Mouse (Mus musculus): ENCODE data around the gene Hist1h4d. TPM values are rescaled to one million over a fixed set of nuclear protein-coding genes. Genes with fewer than 3 reads are reported as not detected.
"Not testable (repeated sequence)": the region's sequence is repeated elsewhere in the genome, so short reads cannot be mapped to it uniquely, and the experiment has no call there.

The Hist1h4d gene
- 100 to 1,000 TPM; 134 to 145 TPM for total RNA-seq (2021)

DNA sequence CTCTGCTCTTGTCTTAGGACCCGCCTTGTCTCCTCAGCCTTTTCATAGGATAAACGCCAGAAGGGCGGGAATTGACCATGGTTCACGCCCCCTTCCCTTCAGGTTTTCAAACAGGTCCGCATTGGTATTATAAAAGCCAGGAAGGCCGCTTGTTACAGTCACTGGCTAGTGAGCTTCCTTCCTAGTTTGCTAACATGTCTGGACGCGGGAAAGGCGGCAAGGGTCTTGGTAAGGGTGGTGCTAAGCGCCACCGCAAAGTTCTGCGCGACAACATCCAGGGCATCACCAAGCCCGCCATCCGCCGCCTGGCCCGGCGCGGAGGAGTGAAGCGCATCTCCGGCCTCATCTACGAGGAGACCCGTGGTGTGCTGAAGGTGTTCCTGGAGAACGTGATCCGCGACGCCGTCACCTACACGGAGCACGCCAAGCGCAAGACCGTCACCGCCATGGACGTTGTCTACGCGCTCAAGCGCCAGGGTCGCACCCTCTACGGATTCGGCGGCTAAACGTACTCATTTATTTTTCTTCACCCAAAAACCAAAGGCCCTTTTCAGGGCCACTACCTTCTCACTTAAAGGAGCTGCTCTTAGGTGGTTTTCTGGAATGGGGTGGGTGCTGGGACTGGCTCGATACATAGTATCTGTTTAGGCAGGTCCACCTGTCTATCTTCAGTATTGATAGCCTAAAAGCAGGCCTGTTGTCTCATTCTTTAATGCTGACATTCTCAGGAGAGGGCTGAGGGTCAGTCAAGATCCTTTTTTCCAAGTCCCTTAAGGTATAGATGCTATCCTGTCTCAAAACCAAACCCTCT lies at the start of gene Hist1h4d:
Hist1h4d (plus strand) TSS at position 191 of the 811 bp plus-strand sequence.
- peak; percentile 93 to 99 for DNase-seq (ENCODE audit: extremely low spot score in 1 of 2, low spot score in 2 of 2)
- intact Hi-C loops (cut with DNase I), result loop anchor here (5.0 kb wide), 2 partner anchors 101 to 156 kb away; partner anchors contain the start of genes Hist1h1c, Hist1h2ac and Hist1h2bc

DNA sequence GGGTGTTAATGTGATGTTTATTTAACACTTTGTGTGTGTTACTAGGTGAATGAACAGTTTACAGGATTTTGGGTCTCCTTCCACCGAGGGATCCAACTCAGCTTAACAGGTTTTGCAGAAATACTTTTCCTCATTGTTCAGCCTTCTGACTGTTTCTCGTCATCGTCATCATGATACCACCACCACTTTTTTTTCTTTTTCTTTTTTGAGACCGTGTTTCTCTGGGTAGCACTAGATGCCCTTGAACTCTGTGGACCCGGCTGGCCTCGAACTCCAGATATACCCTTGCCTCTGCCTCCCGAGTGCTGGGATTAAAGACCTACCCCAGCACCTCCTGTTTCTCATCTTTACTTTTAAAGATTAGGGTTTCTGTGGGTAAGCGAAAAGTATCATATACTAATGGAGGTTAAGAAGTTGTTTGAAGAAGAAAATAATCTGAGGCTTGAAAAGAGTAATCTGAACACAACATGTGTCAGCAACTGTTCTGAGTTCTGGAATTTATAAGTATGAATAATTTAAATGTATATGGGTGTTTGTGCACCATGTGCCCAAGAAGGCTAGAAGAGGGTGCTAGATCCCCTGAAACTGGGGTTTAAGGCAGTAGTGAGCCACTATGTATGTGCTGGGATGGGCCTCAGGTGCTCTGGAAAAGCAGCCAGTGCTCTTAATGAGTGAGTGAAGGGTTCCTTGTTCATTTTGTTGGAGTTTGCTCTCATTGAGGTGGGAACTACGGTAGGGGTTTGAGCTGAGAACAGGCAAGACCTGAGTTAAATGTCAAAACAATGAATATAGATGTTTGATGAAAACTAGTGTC lies 48.9 kb upstream of the Hist1h4d start:
- intact Hi-C loops (cut with DNase I), result no loop called here
- DNase-seq (ENCODE audit: extremely low spot score in 1 of 2, low spot score in 2 of 2), result no peak

DNA sequence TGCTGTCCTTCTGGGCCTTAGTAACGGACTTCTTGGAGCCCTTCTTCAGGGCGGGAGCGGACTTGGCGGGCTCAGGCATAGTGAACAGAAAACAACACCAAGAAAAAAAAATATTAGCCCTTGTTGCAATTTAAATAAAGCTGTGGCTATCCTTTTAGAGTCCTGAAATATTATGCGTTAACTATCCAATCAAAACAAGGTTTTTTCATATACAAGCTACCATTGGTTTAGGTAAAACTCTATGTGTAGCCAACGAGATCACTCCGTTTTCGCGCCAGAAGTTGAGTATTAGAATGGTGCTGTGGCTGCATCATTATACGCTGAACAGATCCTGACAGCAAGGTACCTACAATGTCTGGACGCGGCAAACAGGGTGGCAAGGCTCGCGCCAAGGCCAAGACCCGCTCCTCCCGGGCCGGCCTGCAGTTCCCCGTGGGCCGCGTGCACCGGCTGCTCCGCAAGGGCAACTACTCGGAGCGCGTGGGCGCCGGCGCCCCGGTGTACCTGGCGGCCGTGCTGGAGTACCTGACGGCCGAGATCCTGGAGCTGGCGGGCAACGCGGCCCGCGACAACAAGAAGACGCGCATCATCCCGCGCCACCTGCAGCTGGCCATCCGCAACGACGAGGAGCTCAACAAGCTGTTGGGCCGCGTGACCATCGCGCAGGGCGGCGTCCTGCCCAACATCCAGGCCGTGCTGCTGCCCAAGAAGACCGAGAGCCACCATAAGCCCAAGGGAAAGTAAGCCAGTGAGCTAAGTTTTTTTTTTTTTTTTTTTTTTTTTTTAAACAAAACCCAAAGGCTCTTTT lies 47.6 kb upstream of the Hist1h4d start, which contains the start of gene Hist1h2af:
Hist1h2af (plus strand) TSS at position 347 of the 808 bp plus-strand sequence.
- intact Hi-C loops (cut with DNase I), result not testable (repeated sequence)

DNA sequence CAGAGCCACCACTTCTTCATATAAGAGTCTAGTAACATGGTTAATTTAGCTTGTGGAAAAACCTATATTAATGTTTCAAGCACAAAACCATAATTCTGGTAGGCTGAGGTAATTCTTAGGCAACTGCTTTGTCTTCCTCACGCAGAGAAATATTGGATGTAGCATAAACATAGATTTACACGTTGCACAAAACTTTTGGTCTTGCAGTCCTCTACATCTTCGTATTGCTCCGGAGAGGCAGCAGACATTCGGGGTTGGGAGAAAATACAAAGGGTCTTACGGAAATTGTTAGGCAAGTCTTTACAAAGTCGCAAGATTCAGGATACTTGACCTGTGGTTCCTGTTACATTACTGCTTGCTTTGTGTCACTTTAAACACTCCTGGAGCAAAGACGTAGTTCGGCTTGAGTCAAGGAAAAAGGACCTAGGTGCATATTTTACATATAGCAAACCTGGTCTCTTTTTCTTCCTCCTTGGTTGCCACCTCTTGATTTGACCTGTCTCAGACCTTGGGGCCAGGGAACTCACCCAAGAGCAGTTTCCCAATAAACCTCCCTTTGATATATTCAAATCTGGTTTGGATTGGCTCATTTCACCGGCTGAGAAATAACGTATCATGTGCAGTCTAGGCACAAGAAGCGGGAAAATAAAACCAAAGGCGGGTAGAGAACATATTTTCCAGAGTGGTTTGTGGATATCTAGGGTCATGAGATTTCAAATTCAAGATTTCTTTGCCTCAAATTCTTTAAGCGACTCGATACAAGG lies 46.8 kb upstream of the Hist1h4d start:
- intact Hi-C loops (cut with DNase I), result no loop called here
- DNase-seq (ENCODE audit: extremely low spot score in 1 of 2, low spot score in 2 of 2), result no peak

More for the DNA sequence above, 47.6 kb upstream of the Hist1h4d start, which contains the start of gene Hist1h2af:
- peak; percentile 69 to 82 for DNase-seq (ENCODE audit: extremely low spot score in 1 of 2, low spot score in 2 of 2)

DNA sequence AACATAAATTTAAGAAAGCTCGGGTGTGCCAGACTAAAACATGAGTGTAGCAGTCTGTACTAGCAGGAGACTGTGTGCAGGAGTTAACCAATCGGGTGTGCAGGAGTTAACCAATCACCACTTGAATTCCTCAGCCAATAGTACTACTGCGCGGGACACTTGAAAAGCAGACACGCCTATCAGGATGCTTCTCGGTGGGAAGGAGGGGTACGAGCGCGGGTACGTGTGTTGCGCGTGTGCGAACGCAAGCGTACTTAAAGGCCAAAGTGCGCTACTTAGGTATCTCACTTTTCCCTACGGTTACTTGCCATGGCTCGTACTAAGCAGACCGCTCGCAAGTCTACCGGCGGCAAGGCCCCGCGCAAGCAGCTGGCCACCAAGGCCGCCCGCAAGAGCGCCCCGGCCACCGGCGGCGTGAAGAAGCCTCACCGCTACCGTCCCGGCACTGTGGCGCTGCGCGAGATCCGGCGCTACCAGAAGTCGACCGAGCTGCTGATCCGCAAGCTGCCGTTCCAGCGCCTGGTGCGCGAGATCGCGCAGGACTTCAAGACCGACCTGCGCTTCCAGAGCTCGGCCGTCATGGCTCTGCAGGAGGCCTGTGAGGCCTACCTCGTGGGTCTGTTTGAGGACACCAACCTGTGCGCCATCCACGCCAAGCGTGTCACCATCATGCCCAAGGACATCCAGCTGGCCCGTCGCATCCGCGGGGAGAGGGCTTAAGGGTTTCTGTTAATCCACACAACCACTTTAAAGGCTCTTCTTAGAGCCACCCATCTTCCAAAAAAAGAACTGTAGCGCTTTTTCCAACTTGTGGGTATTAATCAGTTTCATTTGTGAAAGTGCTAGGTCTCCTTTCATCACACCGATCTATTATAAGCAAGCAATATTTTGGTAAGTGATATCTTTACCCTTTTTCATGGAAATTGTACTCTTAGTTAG lies 46.0 kb upstream of the Hist1h4d start, which contains the start of gene Hist1h3g:
Hist1h3g (plus strand) TSS at position 286 of the 939 bp plus-strand sequence.
- intact Hi-C loops (cut with DNase I), result not testable (repeated sequence)
- DNase-seq (ENCODE audit: extremely low spot score in 1 of 2, low spot score in 2 of 2), result peak; percentile 89 to 97

DNA sequence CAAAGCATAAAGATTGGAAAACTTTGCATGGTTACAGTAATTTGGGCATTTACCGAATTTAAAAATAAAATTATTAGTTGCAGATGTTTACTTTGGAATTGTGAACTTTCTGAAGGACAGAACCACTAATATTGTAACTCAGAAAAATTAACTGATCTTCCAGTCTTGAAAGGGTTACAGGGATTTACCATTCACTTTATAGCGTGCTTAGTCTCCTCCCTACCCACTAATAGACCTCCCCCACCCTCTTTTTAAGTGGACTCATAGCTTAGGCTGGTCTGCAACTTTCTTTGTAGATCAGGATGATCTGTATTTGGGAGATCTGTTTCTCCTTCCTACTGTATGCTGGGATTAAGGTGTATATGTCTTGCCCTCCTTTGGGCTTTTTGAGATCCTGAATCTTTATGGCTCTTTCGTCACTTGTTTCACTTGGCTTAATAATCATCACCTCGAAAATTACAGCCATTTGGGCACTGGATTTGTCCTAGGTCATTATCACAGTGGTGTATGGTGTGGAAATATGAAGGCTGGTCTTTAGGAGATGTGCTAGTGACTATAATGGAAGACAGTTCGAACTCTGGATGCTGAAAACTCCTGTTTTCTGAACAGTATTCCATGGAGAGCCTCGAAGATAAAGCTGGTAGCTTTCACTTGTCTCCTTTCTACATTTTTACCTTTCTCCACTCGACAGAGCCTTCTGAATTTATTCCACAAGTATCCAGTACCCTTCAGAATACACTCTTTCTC lies 45.1 kb upstream of the Hist1h4d start:
- intact Hi-C loops (cut with DNase I), result no loop called here
- no peak for DNase-seq (ENCODE audit: extremely low spot score in 1 of 2, low spot score in 2 of 2)

DNA sequence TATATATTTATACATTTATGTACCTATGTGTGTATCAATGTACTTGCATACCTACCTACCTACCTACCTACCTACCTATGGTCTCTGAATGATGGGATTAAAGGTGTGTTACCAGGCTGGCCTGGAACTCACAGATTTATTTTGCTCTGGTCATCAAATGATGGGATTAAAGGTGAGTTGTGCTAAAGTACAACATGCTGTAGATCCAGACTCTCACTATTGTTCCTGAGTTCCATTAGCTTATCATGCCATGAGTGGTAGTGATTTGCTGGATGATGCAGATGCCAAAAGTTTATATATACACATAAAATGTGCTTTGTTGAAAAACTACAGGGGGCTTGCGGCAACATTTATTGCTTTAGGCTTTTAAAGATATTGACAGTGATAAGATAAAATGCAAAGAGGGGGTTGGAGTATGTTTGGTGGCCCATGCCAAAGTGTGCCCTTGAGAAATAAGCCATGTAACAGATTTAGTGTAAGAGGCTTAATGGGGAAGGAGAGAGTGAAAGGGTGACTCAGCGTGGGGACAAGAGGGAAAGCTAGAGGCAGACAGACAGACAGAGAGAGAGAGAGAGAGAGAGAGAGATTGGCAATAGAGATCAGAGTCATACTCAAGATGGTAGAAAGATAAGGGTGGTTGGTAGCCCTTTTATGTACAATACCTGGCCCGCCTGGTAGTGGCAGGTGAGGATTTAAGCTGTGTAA lies 44.2 kb upstream of the Hist1h4d start:
- intact Hi-C loops (cut with DNase I), result no loop called here
- no peak for DNase-seq (ENCODE audit: extremely low spot score in 1 of 2, low spot score in 2 of 2)

DNA sequence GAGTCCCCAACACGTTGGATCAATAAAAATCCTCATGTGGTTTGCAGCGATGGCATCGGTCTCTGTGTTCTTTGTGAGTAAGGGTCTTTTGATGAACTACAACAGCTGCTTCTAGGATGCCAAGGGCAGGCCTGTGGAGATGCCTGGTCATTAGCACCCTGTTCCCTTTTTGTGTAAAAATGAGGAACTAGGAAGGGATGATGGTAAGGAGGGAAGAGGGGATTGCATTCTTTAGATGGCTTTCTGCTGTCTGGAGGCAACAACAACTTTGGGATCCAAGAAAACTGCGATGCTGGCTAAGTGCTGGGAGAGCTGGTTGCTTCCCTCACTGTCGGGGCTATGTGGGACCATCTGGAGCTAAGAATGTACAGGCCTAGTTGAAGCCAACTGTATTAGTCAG lies 43.1 kb upstream of the Hist1h4d start:
- DNase-seq (ENCODE audit: extremely low spot score in 1 of 2, low spot score in 2 of 2), result no peak
- intact Hi-C loops (cut with DNase I), result no loop called here

DNA sequence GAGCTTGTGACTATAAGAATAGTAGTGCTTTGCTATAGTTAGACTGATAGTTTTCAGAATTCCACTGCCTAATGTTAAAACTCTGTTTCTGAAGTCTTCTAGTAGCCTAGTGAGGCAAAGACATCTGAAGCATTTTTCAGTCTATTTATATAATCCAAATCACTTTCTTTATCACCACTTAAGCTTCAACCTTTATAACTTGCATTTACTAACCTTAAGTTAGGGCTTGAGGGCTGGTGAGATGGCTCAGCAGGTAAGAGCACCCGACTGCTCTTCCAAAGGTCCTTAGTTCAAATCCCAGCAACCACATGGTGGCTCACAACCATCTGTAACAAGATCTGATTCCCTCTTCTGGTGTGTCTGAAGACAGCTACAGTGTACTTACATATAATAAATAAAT lies 41.6 kb upstream of the Hist1h4d start:
- DNase-seq (ENCODE audit: extremely low spot score in 1 of 2, low spot score in 2 of 2); intact Hi-C loops (cut with DNase I): not testable (repeated sequence)

DNA sequence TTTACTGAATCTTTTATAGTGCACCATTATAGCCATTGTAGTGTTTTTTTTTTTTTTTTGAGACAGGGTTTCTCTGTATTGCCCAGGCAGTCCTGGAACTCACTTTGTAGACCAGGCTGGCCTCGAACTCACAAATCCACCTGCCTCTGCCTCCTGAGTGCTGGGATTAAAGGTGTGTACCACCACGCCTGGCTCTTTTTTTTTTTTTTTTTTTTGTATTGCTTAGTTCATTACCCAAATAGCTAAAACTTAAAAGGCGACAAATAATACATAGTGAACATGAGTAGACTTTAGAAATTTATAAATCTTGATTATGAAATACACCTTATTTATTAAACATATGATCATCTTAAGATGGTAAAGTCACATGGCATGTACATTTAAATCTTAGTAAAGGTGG lies 39.9 kb upstream of the Hist1h4d start:
- intact Hi-C loops (cut with DNase I), result no loop called here
- no peak for DNase-seq (ENCODE audit: extremely low spot score in 1 of 2, low spot score in 2 of 2)

DNA sequence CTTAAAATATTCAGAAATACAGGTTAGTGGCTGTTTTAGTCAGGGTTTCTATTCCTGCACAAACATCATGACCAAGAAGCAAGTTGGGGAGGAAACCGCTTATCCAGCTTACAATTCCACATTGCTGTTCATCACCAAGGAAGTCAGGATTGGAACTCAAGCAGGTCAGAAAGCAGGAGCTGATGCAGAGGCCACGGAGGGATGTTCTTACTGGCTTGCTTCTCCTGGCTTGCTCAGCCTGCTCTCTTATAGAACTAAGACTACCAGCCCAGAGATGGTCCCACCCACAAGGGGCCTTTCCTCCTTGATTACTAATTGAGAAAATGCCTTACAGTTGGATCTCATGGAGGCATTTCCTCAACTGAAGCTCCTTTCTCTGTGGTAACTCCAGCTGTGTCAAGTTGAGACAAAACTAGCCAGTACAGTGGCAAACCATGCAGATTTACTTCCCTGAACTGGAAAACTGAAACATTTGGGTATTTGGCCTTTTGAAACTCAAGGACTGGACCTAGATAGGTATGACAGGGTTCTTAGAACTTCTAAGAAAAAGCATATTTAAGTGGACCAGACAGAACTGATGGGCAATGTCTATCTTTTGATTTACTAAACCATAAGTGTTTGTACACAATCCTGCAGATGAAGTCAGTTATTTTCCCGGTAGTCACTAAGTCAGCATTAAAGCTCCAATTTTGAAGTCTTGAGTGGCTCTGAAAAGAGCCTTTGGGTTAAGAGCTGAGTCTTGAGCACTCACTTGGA lies 39.0 kb upstream of the Hist1h4d start:
- DNase-seq (ENCODE audit: extremely low spot score in 1 of 2, low spot score in 2 of 2); intact Hi-C loops (cut with DNase I): not testable (repeated sequence)

DNA sequence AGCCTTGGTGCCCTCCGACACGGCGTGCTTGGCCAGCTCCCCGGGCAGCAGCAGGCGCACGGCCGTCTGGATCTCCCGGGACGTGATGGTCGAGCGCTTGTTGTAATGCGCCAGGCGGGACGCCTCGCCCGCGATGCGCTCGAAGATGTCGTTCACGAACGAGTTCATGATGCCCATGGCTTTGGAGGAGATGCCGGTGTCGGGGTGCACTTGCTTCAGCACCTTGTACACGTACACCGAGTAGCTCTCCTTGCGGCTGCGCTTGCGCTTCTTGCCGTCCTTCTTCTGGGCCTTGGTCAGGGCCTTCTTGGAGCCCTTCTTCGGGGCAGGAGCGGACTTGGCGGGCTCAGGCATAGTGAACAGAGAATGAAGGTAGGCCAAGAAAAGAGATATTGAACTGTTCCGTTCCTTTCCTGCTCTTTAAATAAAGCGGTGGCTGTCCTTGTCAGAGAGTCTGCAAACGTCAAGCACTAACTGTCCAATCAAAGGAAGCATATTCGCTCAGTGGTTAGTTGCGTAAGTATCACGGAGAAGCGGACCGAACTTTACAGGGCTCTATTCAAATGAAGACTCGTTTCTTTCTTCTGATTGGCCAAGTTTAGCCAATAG lies 38.3 kb upstream of the Hist1h4d start, which contains the start of gene Hist1h2bh:
Hist1h2bh (minus strand) TSS at position 394 of the 609 bp plus-strand sequence.
- DNase-seq (ENCODE audit: extremely low spot score in 1 of 2, low spot score in 2 of 2), result peak; percentile 17 to 87
- intact Hi-C loops (cut with DNase I), result not testable (repeated sequence)

DNA sequence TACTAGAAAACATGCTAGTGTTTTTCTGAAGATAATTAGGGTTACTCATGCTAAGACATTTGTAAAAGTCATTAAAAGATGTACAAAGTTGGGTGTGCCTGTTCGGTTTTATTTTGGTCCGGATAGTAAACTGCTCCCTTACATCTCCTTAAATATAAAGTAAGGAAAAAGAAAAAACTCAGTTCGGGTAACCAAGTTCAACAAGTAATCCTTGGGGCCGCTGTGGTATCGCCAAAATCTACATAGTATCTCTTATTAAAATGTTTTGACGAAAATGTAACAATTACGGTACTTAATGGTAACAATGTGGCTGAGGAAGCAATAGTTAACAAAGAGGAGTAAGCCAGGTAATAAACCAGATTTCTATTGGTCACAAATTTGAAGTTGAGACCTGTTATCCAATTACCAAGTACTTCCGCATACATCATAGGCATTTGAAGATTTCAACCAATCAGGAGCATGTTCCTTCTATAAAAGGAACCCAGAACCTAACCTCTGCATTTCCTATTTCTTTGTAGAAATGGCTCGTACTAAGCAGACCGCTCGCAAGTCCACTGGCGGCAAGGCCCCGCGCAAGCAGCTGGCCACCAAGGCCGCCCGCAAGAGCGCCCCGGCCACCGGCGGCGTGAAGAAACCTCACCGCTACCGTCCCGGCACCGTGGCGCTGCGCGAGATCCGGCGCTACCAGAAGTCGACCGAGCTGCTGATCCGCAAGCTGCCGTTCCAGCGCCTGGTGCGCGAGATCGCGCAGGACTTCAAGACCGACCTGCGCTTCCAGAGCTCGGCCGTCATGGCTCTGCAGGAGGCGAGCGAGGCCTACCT lies 37.2 kb upstream of the Hist1h4d start, which contains the start of gene Hist1h3f:
Hist1h3f (plus strand) TSS at position 88 of the 822 bp plus-strand sequence.
- intact Hi-C loops (cut with DNase I), result no loop called here
- DNase-seq (ENCODE audit: extremely low spot score in 1 of 2, low spot score in 2 of 2), result peak; percentile 54 to 92

DNA sequence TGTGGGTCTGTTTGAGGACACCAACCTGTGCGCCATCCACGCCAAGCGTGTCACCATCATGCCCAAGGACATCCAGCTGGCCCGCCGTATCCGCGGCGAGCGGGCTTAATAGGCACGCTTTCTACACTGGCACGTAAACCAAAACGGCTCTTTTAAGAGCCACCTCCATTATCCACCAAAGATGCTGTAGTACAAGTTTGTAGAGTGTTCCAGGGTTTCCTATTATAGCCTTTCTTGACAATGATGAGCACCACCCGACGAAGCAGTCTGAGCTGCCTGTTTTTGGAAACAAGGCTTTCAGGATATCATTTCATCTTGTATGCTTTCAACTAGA lies 36.6 kb upstream of the Hist1h4d start:
- intact Hi-C loops (cut with DNase I); DNase-seq (ENCODE audit: extremely low spot score in 1 of 2, low spot score in 2 of 2): not testable (repeated sequence)

Measured in left cerebral cortex, postnatal 10 days (tissue).